9 mouse cellular contexts compared by ENCODE assay signal in genomic region chr5:140772158-140772557, GRCm38 (mm10). TPM values are rescaled to one million over a fixed set of nuclear protein-coding genes. Genes with fewer than 3 reads are reported as not detected.
DNase-seq lines count a peak whose midpoint lies in the region; ATAC-seq and TF ChIP-seq lines count a peak whose summit lies in the region.
"Had no signal": no experiment of that assay in that cellular context is flagged by ENCODE, and none has a peak within 500 bp of the region (broad histone marks: within the 10 kb centered on the region; RNA-seq: fewer than 3 reads in every experiment).

No protein-coding gene starts in this region.

- H3K9me3 ChIP-seq in kidney, postnatal 0 days (replicated peaks; ENCODE audit: low read length): no peaks in the 10 kb centered on the region
- H3K9me3 ChIP-seq in embryonic facial prominence, embryonic 10.5 days: no peaks in the 10 kb centered on the region
- H3K9me3 ChIP-seq in hindbrain, embryonic 16.5 days (ENCODE audit: control insufficient read depth, low read length): no peaks in the 10 kb centered on the region
- H3K9me3 ChIP-seq in midbrain, embryonic 13.5 days: no peaks in the 10 kb centered on the region

- H3K27me3 ChIP-seq in kidney, postnatal 0 days (ENCODE audit: insufficient read depth, low read length): no peaks in the 10 kb centered on the region
- no peaks in the 10 kb centered on the region for H3K27me3 ChIP-seq in embryonic facial prominence, embryonic 10.5 days (replicated peaks; ENCODE audit: low read depth, poor library complexity, severe bottlenecking)
- H3K27me3 ChIP-seq in hindbrain, embryonic 16.5 days (replicated peaks; ENCODE audit: control insufficient read depth, insufficient read depth, low read length): no peaks in the 10 kb centered on the region
- H3K27me3 ChIP-seq in midbrain, embryonic 13.5 days: no peaks in the 10 kb centered on the region

- DNase-seq in kidney, postnatal 0 days (ENCODE audit: low spot score): peak; percentile 18
- no peak for DNase-seq in kidney, adult 8-10 months
- DNase-seq in embryonic facial prominence, embryonic 10.5 days (ENCODE audit: low spot score): no peak
- DNase-seq in embryo, embryonic 11 days: no peak
- DNase-seq in testis, postnatal 14 days (ENCODE audit: low spot score): no peak
- no peak for DNase-seq in ovary, postnatal 14 days (ENCODE audit: low spot score)
- DNase-seq: cerebellum, adult 9-11 months had no signal

- H3K4me1 ChIP-seq in kidney, postnatal 0 days (replicated peaks; ENCODE audit: insufficient read depth, low read length): peaks cover 30% of the 10 kb centered on the region
- peaks cover 44% of the 10 kb centered on the region for H3K4me1 ChIP-seq in embryonic facial prominence, embryonic 10.5 days
- peaks cover 27% of the 10 kb centered on the region for H3K4me1 ChIP-seq in hindbrain, embryonic 16.5 days (ENCODE audit: control insufficient read depth, insufficient read depth, low read depth, low read length)
- H3K4me1 ChIP-seq in midbrain, embryonic 13.5 days (replicated peaks): peaks cover 43% of the 10 kb centered on the region

- TF ChIP-seq CTCF in kidney, postnatal 0 days (IDR thresholded peaks at IDR 0.05; ENCODE audit: low read depth): no peak

- H3K4me2 ChIP-seq in kidney, postnatal 0 days (ENCODE audit: low read length): no peak overlapping the region
- H3K4me2 ChIP-seq in hindbrain, embryonic 16.5 days (ENCODE audit: low read length): no peak overlapping the region
- H3K4me2 ChIP-seq in midbrain, embryonic 13.5 days (replicated peaks): no peak overlapping the region

- H3K9ac ChIP-seq in kidney, postnatal 0 days (ENCODE audit: low read depth, low read length): no peak overlapping the region
- H3K9ac ChIP-seq in hindbrain, embryonic 16.5 days (ENCODE audit: low read depth, low read length): no peak overlapping the region
- H3K9ac ChIP-seq in midbrain, embryonic 13.5 days (replicated peaks): no peak overlapping the region

- H3K36me3 ChIP-seq in kidney, postnatal 0 days (ENCODE audit: insufficient read depth, low read length): 0 out of 2 replicates have a peak, but pooled peaks cover 11% of the 10 kb centered on the region
- peaks cover 15% of the 10 kb centered on the region; the same call in 1 of the 2 replicates for H3K36me3 ChIP-seq in embryonic facial prominence, embryonic 10.5 days (replicated peaks)
- 0 out of 2 replicates have a peak, but pooled peaks cover 2% of the 10 kb centered on the region for H3K36me3 ChIP-seq in hindbrain, embryonic 16.5 days (ENCODE audit: control insufficient read depth, insufficient read depth, low read length)
- 0 out of 2 replicates have a peak, but pooled peaks cover 3% of the 10 kb centered on the region for H3K36me3 ChIP-seq in midbrain, embryonic 13.5 days

- WGBS in kidney, postnatal 0 days: 42% methylated on average over 7 of the region's 7 CpGs
- 65% methylated on average over 7 of the region's 7 CpGs for WGBS in embryonic facial prominence, embryonic 10.5 days
- 67% methylated on average over 7 of the region's 7 CpGs for WGBS in hindbrain, embryonic 16.5 days
- 76% methylated on average over 7 of the region's 7 CpGs for WGBS in midbrain, embryonic 13.5 days

- peak overlapping the region; percentile 66 for H3K27ac ChIP-seq in kidney, postnatal 0 days
- H3K27ac ChIP-seq in embryonic facial prominence, embryonic 10.5 days (replicated peaks): peak overlapping the region; percentile 66
- peak overlapping the region; percentile 72 for H3K27ac ChIP-seq in hindbrain, embryonic 16.5 days (ENCODE audit: low read depth, low read length)
- peak overlapping the region; percentile 75 for H3K27ac ChIP-seq in midbrain, embryonic 13.5 days

- no peak overlapping the region for H3K4me3 ChIP-seq in kidney, postnatal 0 days (replicated peaks; ENCODE audit: low read depth, low read length)
- H3K4me3 ChIP-seq in embryonic facial prominence, embryonic 10.5 days: no peak overlapping the region
- no peak overlapping the region for H3K4me3 ChIP-seq in hindbrain, embryonic 16.5 days (ENCODE audit: low read length)
- no peak overlapping the region for H3K4me3 ChIP-seq in midbrain, embryonic 13.5 days (replicated peaks)

- no peak for ATAC-seq in kidney, postnatal 0 days (replicated peaks; ENCODE audit: low FRiP score, low read depth)
- no peak for ATAC-seq in hindbrain, embryonic 16.5 days
- ATAC-seq in midbrain, embryonic 13.5 days: no peak

RNA-seq across cellular contexts. Expression of gene Amz1, which starts 48.2 kb away (rescaled TPM):
- 1.8 and 2.0 TPM in 2 replicates for polyA plus RNA-seq in kidney, postnatal 0 days (2015; fragmentation: Nextera tagmentation; extraction: Ambion mirVana)
- polyA plus RNA-seq in embryonic facial prominence, embryonic 10.5 days (2016; fragmentation: Nextera tagmentation; extraction: Ambion mirVana): 0.79 and 0.82 TPM in 2 replicates
- 6.3 and 6.6 TPM in 2 replicates for polyA plus RNA-seq in hindbrain, embryonic 16.5 days (2015; fragmentation: Nextera tagmentation; extraction: Ambion mirVana)
- 2.1 and 3.2 TPM in 2 replicates for polyA plus RNA-seq in midbrain, embryonic 13.5 days (2015; fragmentation: Nextera tagmentation; extraction: Ambion mirVana)

RNA-seq across cellular contexts. Expression of gene Gna12, which starts 58.1 kb away (rescaled TPM):
- 28.1 and 48.8 TPM in 2 replicates for polyA plus RNA-seq in kidney, postnatal 0 days (2015; fragmentation: Nextera tagmentation; extraction: Ambion mirVana)
- 11.4 and 14.1 TPM in 2 replicates for polyA plus RNA-seq in embryonic facial prominence, embryonic 10.5 days (2016; fragmentation: Nextera tagmentation; extraction: Ambion mirVana)
- 10.3 and 11.1 TPM in 2 replicates for polyA plus RNA-seq in hindbrain, embryonic 16.5 days (2015; fragmentation: Nextera tagmentation; extraction: Ambion mirVana)
- polyA plus RNA-seq in midbrain, embryonic 13.5 days (2015; fragmentation: Nextera tagmentation; extraction: Ambion mirVana): 12.0 and 12.1 TPM in 2 replicates
